Mouse (Mus musculus) retina, postnatal 7 days (tissue): Measurements from ENCODE around the gene Tsen2.

Source experiments
- DNase-seq: peaks from one replicate; pipeline ENCODE4 v3.0.0-alpha.2; 2012; ENCODE audit warnings: low read depth, low spot score

Tsen2 gene

GRCm38 (mm10) chr6:115544442-115544970 lies at the start of gene Tsen2:
TSS of gene Tsen2 (plus strand) at chr6:115544664.
- DNase-seq, result peak; percentile 96

GRCm38 (mm10) chr6:115499540-115499939 lies 44.9 kb upstream of the Tsen2 start:
- DNase-seq, result no peak

DNA sequence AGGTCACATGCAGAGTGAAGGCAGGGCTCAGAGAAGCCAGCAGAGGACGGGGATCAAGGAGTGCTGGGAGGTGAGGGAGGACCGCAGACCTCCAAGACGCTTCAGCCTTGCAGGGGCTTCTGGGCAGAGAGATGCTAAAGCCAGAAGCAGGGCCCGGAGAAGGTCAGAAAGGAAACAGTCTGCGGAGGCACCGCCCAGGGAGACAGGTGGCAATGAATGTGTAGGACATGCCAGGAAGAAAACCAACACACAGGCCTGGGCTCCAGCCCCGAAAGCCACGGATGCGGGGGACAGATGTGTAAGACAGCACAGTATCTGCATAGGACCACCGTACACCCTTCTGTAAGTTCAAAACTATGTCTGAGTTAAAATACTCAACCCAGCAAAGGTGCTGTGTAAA lies 44.2 kb upstream of the Tsen2 start:
- DNase-seq, result no peak

DNA sequence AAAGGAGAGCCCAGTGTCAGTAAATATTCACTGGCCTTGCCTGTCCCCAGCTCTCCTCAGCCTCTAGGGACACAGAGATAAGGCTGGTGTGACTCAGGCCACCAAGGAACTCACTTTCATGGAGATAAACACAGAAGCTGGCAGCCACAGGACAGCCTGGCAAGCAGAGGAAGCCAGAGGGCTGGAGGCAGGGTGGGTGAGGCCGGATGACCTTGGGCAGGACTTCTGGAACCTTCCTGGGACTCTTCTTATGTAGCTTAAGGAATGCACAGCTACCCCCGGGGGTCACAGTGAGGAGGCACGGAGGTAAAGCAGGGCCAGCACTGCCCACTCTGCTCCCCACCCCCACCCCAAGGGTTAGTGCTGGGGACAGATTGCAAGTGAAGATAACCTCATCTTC lies 43.3 kb upstream of the Tsen2 start:
- DNase-seq, result no peak

DNA sequence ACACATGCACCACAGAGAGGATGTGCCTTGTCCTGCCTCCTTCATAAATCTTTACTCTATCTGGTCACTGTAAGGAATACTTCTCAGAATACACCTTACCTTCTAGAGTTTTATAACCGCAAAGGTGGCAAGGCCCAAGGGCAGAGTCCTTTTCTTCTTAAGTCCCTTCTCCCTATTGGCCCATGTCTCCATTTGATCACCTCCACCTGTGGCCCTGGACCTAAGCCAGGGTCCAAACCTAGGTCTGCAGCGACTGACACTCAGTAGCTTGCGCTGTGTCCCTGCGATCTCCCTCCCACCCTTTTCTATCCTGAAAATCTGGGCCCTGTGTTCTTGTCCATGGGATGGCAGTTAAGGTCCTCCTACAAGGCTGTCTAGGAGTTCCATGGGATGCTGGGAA lies 41.4 kb upstream of the Tsen2 start:
- DNase-seq, result no peak

DNA sequence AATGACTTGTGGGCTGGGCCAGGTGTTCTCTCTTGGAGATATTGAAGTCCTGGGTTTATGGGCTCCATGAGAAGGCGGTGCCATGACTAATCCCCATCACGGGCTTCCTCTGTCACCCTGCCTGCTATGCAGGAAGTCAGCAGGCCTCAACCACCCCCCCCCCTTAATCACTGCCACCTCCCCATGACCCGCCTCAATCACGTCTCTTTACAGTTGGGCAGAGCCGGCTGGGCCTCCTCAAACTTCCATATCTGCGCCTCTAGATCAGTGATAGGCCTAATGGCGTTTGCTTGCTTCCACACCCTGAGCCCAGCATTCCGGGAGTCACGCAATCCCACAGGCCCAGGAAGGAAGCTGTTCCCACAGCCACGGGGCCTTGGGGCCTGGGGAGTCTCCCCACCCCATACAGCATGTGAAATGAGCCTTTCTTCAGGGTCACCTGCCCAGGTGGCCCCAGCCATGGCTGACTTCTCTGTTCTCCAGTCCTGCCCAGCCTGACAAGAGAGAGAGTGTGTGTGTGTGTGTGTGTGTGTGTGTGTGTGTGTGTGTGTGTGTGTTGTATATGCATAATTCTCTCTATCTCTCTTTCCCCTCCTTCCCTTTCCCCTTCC lies 40.8 kb upstream of the Tsen2 start:
- DNase-seq, result no peak

- no peak for DNase-seq
These were observed 40.3 kb upstream of the Tsen2 start for GRCm38 (mm10) chr6:115504160-115504558.

DNA sequence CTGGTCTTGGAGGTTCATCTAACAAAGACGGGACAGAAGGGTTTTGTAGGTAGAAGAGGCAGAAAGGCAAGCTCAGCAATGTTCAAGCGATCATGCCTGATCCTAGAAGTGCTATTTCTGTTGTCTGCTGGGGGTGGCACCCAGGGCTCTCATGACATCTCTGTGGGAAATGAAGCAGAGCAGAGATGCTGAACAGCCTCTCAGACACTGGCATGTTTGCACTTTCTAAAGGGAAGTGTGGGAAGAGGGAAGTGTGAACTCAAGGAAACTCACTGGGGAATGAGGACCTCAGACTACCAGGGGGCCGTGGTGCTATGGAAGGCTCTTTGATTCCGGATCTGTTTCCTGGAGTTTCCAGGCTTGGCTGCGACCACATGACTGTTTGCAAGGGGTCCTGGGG lies 39.5 kb upstream of the Tsen2 start:
- DNase-seq, result no peak

GRCm38 (mm10) chr6:115506425-115506824 lies 38.0 kb upstream of the Tsen2 start:
- DNase-seq, result no peak

DNA sequence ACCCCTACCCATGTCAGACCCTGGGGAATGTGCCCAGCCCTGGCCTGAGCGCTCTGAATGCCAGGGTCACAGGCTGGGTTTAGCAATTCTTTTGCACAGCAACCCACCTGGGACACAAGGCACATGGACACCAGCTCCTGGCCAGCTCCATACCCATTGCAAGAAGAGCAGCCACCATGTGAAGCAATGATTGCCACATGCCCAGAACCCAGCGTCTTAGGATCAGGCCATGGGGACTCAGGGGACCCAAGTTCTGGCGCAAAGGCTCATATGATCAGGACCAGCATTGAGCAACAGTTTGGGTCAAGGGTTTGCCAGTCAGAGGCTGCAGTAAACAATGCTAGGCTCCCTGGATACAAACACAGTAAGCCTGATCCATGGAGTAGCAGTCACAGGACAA lies 33.0 kb upstream of the Tsen2 start:
- no peak for DNase-seq

DNA sequence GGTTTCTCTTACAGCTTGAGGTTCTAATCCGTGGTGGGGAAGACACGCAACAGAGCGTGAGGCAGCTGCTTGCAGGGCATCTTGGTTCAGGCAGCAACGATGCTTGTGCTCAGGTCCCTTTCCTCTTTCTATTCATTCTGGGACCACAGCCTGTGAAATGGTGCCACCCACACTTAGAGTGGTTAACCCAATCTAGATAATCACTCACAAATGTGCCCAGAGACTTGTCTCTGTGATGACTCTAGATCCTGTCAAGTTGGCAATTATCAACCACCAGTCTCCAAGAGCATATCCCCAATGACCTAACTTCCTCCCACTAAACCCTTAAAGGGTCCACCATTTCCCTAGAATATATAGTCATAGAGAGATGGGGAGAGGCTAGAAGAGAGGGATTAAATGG lies 31.3 kb upstream of the Tsen2 start:
- no peak for DNase-seq

- no peak for DNase-seq
These were observed 26.6 kb upstream of the Tsen2 start for GRCm38 (mm10) chr6:115517904-115518303.

GRCm38 (mm10) chr6:115518352-115518751 lies 26.1 kb upstream of the Tsen2 start:
- no peak for DNase-seq

GRCm38 (mm10) chr6:115519275-115519699 lies 25.2 kb upstream of the Tsen2 start:
- DNase-seq, result no peak

- no peak for DNase-seq
These were observed 22.5 kb upstream of the Tsen2 start for GRCm38 (mm10) chr6:115521923-115522322.

DNA sequence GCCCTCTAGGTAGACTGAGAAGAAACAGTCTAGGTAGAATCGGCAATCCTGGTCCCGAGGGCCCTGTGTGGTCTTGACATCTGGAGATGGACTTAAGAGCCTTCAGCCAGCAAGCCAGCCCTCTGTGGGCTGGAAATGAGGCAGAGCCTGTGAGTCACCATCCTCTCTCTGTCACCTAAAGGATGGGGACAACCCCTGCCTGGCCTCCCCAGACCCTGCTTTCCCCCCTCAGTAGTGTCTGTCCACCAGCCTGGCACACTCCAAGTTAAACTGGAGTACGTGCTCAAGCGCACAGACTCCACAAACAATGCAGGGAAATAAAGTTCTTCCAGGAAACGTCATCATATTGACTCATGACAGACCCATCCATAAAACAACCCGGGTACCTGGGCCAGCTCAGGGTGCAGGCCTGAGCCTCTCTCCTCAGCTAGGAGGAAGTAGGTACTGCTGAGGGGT lies 21.7 kb upstream of the Tsen2 start:
- no peak for DNase-seq

DNA sequence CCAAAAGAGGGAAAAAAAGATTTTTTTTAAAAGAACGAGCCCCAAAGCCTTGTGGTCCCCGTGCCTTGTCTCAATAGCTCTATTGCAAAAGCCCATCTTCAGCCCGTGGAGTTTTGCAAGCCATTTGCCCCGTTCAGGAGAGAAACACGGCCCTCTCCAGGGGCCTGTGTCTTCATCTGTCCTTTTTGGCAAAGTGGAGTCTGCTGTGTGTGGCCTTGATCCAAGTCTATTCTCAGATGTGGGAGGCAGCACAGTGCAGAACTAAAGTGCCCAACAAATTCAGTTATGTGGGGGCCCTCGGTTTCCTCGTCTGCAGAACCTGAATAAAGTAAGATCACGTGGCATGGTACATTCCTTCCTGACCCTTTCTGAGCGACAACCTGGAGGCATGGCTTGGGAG lies 21.3 kb upstream of the Tsen2 start:
- DNase-seq, result no peak

GRCm38 (mm10) chr6:115524449-115524990 lies 19.9 kb upstream of the Tsen2 start:
- DNase-seq, result no peak

DNA sequence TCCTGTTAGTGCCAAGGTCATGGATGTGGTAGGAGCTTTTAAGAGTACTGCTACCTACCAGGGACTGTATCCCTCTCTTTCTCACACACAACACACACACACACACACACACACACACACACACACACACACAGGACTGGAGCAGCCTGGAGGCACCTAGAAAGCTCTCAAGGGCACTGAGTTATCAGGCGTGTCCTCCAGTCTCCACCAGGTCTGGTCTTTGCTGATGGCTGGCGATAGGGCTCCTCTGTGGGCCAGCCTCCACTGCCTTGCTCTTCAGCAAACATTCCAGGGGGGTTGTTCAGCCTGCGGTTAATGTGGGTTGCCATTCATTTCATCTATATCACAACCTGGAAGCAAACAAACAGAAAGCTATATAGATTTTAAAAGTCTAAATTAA lies 17.0 kb upstream of the Tsen2 start:
- no peak for DNase-seq

DNA sequence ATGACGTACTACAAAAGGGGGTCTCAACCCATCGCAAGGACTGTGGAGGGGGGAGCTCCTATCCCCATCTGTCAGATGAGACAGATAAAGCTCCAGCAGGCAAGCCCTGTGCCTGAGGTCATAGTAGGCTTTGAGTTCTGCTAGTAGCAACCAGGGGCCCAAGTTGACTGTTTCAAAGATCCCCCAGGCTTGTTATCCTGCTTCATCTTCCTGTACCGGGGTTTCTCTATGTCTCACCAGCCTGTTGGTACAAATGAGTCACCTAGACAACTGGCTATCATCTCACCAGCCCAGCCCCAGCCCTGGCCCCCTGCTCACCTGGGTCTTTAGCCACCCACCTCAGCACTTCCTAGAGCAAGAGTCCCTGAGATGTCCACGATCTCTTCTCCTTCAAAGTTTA lies 16.1 kb upstream of the Tsen2 start:
- DNase-seq, result no peak

GRCm38 (mm10) chr6:115534617-115535016 lies 9.8 kb upstream of the Tsen2 start:
- DNase-seq, result no peak

- no peak for DNase-seq
These were observed 8.3 kb upstream of the Tsen2 start for GRCm38 (mm10) chr6:115536169-115536568.

DNA sequence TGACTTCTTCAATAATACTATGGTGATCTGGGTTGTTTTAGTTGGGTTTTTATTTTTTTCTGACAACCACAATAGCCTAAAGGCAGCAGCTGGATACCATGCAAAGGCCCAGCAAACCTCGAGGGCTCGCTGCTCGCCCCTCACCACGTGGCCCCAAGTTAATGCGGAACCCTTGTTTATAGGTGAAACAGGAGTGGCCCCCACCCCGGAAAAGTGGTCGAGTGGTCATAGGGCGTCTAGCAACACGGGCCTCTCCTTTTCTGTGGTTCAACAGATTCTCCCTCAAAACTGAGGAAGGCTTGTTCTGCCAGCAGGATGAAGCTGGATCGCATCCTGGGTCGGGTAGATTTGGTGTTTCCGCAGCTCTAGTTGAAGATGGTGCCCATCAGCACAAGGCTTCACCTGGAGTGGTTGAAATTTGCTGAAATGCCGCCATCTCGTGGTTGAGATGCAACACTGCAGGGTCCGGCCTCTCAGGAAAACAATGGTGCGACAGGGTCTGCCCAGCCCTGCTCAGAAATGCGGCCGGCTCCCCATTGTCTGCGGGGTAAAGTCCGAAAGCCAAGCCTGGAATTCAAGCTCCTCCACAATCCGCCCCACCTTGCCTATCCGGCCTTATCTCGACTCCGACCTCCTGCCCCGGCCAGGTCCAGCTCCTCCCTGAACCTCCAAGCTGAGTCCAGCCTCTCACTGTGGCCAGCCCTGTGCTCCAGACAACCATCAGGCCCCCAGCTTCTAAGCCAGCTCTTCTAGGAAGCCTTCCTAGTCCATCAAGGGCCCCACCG lies 5.6 kb upstream of the Tsen2 start:
- peak; percentile 69 for DNase-seq
